Mouse (Mus musculus) CD4-positive, CD25-positive, alpha-beta regulatory T cell, adult 2 months (primary cell): ENCODE results near the gene Ankle2.
A peak's percentile ranks its signal among the peaks of the same experiment; 100 is the strongest.

Experiments used
- DNase-seq: peaks from one replicate; pipeline ENCODE4 v3.0.0-alpha.2; 2012; ENCODE audit warnings: low read depth, low spot score

Gene Ankle2

DNA sequence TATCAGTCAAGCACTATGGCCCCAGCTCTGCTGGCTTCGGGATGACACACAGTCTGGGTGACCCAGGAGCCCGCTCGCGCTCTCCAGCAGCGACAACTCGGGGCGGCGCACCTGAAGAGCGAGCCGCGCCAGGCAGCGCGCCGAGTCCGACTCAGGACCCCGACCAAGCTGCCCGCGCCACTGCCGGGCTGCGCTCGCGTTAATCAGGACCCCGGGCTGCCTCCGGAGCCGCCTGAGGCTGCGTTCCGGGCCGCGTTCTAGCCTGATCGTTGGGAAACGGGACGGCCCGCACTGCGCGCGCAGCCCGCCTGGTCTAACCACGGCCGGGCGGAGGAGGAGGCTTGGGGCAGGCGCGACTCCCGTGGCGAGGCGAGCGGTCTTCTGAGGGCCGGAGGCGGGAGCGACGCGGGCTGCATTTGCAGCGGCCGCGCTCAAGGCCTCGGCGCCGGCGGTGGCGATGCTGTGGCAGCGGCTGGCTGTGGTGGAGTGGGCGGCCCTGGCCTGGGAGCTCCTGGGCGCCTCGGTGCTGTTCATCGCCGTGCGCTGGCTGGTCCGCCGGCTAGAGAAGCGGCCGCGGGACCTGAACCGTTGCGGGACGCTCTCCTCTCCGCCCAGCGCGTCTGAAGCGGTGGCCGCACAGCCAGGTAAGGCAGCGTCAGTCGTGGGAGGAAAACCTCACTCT is at the start of gene Ankle2:
Gene Ankle2 (plus strand): TSS at position 225 of the 682 bp plus-strand sequence.
- DNase-seq, result peak; percentile 95

DNA sequence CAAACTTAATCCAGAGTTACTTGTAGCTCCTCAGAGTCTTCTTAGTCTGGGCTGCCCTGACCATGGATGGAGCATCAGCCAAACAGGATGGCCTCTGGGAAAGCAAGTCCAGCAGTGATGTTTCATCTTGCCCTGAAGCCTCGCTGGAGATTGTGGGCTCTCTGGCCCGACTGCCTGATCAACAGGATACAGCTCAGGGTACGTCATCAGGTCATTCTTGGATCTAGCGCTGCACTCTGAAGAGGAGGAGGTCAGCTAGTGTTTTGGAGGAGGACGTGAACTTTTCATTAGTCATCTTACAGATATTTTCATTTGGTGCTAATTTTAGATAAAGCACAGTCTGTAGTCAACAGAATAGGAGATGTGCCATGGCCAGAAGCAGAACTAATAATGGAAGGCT is 49.1 kb upstream of the Ankle2 start:
- DNase-seq, result no peak

DNA sequence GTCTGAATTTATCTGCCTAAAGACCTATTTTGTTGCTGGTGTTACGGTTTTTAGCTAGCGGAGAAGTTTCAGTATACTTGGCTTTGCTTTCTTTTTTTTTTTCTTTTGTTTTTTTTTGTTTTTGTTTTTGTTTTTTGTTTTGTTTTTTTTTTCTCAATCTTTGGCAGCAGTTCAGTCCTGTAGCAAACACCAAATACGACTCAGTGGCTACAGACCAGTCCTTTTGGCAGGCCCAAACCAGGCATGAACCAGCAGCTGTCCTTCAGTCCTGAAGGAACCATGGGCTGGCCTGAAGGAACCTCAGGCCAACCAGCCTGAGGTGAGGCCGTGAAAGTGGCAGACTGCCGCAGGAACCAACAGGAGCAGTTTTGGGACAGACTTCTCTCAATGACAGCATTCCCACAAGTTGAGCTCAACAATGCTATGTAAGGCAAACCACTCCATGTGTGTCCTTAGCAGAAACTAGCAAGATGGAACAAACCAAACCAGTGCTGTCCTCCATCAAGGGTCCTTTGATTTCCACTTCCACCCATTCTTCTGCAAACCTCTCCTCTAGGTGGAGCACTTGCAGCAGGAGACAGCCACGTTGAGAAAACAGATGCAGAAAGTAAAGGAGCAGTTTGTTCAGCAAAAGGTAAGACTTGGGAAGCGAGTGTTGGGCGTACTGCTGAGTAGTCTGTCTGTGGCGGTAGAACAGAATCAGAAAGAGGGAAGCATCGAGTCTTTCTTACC is 27.5 kb upstream of the Ankle2 start:
- DNase-seq, result peak; percentile 39

DNA sequence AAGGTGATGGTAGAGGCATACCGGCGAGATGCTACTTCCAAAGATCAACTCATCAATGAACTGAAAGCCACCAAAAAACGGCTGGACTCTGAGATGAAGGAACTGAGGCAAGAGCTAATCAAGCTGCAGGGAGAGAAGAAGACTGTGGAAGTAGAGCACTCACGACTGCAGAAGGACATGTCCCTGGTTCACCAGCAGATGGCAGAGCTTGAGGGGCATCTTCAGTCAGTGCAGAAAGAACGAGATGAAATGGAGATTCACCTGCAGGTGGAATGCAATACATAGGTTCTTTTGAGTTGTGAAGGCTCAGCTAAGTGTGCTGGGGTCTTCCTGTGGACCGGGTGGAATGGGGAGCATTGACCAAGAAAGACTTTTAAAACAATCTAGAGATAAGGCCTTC is 26.0 kb upstream of the Ankle2 start:
- DNase-seq, result peak; percentile 39

DNA sequence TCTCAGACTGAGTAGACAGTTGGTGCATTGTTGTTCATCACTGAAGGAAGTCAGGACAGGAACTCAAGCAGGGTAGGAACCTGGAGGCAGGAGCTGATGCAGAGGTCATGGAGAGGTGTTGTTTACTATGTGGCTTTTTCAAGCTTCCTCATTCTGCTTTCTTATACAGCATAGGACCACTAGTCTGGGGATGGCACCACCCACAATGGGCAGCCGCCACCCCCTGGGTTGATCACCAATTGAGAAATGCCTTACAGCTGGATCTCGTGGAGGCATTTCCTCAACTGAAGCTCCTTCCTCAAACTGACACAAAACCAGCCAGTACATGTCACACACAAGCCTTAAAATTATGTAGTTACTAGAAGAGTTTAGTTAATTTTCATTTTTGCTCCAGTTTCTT is 19.5 kb upstream of the Ankle2 start:
- no peak for DNase-seq

DNA sequence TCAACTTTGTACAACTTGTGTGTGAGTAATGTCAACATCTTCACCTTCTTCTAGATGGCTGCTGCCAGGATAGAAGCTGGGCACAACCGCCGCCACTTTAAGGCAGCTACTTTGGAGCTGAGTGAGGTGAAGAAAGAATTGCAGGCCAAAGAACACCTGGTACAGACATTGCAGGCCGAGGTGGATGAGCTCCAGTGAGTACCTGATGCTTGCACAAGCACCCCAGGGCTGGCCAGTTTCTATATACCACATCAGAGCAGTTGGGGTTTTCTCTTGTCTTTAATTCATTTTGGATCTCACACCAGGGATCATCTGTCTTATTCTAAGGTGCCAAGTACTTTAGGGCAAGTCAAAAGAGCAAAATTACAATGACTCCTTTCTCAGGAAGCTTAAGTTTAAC is 14.0 kb upstream of the Ankle2 start:
- no peak for DNase-seq

DNA sequence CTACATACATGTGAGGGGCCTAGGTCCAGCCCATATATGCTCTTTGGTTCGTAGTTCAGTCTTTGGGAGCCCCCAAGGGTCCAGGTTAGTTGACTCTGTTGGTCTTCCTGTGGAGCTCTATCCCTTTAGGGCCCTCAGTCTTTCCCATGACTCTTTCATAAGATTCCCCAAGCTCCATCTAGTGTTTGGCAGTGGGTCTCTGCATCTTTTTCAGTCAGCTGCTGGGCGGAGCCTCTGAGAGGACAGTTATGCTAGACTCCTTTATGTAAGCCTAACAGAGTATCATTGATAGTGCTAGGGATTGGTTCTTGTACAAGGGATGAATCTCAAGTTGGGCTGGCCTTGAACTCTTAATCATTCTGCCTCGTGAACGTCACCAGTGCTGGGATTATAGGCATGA is 10.5 kb upstream of the Ankle2 start:
- no peak for DNase-seq

DNA sequence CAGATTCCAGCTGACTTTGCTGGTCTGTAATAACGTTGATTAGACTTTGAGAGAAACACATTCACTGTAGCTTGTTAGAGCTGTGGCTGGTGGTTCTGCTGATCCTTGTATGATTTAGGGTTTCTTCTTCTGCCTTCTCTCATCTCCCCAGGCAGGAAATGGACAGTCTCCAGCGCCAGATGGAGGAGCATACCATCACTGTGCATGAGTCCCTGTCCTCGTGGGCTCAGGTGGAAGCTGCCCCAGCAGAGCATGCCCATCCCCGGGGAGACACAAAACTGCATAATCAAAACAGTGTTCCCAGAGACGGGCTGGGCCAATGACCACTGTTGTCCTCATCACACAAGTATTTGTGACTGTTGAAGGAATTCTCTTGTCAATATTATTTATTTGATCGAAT is 8.0 kb upstream of the Ankle2 start:
- DNase-seq, result no peak

DNA sequence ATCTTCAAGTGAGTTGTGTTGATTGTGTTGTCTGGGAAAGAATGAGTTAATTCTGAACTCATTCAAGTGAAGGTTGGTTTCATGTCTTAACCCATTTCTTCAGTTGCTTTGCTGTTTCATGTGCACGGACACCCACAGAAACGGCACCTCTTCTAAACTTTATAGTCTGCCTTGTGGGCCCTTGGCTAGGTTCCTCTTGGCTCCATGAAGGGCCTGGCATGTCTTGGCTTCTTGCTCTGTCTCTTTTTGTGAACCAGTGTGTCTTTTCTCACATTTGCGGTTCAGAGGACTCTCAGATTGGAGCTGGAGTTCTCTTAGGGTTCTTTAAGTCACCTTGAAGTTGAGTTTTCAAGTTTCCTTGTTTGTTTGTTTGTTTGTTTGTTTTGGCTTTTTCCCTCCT is 5.7 kb upstream of the Ankle2 start:
- no peak for DNase-seq

DNA sequence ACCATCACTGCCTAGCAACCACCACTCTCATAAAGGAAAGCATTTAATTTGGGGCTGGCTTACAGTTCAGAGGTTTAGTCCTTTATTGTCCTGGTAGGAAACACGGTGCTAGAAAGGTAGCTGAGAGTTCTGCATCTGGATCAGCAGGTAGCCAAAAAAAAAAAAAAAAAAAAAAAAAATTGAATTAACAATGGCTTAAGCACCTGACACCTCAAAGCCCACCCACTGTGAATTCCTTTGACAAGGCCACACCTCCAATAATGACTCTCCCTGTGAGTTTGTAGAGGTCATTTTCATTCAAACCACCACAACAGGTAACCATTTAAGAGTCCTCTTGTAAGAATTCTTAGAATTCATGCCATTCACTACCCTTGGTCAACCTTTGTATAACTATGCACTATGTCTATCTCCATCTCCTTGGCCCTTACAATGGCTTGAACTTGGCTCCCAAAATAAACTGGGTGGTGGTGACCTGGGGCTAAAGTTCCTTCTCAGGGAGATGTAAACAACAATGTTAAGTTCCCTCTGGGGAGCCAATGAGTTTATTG is 3.4 kb upstream of the Ankle2 start:
- no peak for DNase-seq

DNA sequence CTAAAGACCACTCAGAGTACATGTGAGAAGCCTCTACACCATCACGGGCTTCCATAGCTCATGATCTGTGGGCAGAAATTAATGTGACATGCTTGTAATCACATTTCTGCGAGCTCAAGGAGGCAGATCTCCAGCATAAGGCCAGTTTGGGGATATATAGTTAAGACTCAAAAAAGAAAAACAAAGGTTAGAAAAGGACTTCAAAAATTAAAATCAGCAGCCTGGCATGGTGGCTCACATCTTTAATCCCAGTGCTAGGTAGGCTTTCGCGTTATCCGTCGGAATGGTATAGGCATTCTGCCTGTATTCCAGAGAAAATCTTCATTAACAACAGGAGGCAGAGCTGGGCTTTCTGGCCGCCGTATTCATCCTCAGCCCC is 414 bp upstream of the Ankle2 start:
- DNase-seq, result no peak

DNA sequence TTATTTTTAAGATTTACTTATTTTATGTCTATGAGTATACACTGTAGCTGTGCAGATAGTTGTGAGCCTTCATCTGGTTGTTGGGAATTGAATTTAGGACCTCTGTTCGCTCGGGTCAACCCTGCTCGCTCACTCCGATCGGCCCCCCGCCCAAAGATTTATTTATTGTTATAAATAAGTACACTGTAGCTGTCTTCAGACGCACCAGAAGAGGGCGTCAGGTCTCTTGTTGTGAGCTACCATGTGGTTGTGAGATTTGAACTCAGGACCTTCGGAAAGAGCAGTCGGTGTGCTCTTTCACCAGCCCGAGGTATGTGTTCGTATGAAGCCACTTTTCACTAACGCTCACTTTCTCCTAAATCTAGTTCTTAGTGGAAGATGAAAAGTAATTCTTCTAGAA is 834 bp downstream of the Ankle2 start:
- DNase-seq, result peak; percentile 42

DNA sequence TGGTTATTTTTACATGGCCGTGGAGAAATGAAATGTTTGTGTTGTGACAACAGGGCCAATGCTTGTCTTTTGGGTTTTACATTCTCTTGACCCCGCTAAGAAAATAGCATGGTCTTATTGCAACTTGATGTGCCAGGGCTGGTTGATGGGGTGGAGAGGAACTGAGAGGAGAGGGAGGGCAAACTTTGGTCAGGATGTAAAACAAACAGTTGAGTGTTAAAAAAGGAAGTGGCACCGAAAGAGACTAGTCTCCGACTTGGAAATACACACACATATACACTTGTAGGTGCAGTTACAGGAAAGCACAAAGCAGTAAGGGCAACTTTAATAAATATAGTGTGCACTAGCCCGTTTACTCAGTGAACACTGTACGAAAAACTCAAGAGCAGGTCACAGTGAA is 1.5 kb downstream of the Ankle2 start:
- DNase-seq, result no peak

DNA sequence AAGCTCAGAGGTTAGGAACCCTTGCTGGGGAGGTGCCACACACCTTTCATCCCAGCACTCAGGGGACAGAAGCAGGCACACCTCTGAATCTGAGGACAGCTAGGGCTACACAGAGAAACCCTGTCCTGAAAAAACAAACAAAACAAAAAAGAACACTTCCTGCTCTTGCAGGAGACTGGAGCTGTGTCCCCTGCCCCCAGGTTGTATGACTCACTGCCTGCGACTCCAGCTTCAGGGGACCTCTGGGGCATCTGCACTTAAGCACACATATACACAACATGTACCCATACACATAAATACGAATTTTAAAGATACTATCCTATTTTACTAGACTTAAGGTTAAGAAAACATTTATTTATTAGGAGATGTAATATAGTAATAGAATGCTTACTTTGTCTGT is 13.3 kb downstream of the Ankle2 start:
- no peak for DNase-seq

DNA sequence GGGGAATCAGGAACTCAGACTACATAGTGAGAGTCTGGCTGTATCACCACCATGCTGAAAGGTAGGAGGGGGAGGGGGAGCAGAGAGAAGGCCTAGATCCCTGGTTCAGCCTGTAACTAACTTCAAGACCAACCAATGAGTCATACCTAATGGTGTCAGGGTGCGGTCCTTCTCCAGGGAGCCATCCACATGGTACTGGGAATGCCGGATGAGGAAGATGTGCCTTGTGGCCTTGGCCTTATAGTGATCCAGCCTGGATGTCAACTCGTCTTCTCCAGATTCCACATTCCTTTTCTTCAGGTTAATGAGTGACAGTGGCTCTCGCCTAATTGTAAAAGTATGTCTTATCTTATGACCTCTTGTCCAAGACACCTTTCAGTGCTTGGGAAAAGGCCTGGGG is 36.1 kb downstream of the Ankle2 start:
- DNase-seq, result no peak

DNA sequence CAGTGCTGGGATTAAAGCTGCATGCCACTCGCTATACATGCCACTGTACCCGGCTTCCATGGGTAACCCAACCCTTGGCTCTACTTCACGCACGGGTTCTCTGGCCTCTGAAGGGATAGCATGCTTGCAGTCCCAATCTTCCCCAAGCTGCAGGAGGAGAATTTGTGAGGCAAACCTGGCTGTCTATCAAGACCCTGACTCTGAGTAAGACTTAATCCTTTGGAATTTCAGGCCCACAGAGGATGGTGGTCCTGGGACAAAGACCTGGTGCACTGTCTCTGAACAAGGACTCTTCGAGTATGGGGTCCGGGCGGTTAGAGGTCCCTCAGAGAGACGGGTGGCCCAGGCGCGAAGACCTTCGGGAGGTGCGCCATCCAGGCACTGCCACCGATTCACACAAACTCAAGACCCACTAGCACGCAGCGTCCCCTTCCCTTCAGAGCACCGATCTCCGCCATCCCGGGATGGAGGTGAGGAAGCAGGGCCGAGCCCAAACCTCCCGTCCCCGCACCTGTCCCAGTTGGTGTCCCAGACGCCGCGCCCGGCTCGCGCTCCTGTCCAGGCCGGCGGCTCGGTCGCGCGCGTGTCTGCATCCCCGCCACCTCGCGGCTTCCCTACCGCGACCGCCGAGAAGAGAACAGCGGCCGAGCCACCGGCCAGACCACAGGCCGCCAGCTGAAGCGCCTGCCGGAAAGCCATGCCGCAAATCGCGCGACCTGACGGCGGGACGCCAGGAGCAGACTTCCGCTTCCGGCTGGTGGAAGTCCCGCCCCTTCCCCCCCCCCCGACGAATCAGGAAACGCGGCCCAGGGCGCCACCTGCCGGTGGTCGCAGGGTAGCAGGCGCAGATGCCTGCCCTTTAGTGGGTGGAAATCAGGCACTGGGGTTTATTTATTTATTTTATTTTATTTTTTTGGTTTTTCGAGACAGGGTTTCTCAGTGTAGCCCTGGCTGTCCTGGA is 38.6 kb downstream of the Ankle2 start, which contains the start of gene Pgam5:
Gene Pgam5 (minus strand): TSS at position 773 of the 961 bp plus-strand sequence.
- DNase-seq, result peak; percentile 95

DNA sequence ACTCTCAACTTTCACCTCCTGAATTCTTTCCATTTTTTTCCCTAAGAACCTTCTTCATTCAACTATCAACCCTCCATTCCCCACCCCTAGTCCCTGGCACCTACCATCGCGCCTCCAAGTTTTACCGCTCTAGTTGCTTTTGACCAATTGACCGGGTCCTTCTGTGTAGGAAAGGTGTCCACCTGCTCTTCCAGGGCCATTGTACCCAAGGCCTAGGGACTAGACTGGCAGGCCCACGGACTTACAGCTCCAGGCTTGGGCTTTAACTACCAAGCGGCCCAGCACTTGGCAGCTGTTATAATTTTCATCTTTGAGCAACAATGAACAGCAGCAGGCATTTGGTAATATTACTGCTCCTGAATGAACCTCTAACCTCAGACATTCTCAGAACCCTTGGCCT is 39.4 kb downstream of the Ankle2 start:
- DNase-seq, result no peak

DNA sequence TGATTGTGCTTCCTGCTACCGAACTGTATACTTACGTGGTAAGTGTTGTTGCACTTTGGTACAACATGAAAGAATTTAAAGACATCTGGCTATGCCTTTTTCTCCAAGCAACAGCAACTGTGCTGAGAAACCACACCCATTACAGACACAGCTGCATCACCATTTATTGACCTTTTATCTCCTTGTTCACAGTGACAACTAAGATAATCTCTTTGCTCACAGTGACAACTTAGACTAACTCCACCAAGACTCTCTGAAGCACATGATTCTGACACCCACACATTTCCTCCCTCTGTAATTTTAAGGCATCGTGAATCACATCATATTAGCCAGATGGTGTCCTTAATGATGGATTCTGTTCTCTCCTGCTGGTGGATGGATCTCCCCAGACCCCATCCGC is 43.3 kb downstream of the Ankle2 start:
- peak; percentile 57 for DNase-seq

DNA sequence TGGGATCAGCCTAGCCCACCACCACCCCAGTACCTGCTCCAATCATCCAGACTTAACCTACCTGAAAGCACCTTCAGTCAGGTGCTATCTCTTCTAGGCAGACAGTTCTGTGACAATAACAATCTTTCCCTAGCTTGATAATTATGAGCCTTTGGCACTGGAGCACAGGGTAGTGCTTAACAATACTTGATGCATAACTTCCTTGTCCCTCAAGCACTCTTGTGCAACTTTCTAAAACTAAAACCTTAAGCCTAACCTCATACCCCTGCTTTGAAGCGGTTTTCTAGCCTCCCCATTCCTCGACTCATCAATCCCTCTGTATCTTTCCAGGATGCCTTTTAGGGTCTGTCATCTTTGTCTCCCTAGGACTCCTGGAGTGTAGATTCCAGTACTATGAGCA is 44.0 kb downstream of the Ankle2 start:
- DNase-seq, result no peak

DNA sequence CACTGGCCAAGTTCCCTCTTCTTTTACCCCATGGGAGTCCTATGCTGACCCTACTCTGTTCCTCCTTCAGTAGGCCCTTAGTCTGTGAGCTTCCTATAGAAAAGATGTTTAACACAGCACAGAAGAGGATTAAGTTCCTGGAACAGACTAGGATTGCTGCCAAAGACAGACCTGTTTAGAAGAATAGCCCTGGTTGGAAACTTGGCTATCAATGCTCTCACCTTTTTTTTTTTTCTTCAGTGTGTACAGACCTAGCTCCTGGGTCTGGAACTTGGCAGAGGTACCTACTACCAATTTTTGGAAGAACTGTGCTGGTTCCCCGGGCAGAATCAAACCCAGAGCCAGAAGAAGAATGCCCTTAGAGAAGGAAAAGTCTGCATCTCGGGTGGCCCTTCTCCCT is 45.6 kb downstream of the Ankle2 start:
- no peak for DNase-seq

DNA sequence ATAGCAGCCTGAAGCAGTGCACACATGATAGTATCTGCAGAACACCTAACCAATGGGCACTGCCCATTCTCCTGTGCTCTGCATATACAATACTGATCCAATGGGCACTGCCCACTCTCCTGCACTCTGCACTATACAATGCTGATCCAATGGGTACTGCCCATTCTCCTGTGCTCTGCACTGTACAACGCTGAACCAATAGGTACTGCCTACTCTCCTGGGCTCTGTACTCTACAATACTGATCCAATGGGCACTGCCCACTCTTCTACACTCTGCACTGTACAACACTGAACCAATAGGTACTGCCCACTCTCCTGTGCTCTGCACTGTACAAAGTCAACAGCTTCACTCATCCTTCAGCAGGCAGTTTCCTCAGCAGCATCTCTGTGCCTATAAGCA is 46.1 kb downstream of the Ankle2 start:
- DNase-seq, result no peak

DNA sequence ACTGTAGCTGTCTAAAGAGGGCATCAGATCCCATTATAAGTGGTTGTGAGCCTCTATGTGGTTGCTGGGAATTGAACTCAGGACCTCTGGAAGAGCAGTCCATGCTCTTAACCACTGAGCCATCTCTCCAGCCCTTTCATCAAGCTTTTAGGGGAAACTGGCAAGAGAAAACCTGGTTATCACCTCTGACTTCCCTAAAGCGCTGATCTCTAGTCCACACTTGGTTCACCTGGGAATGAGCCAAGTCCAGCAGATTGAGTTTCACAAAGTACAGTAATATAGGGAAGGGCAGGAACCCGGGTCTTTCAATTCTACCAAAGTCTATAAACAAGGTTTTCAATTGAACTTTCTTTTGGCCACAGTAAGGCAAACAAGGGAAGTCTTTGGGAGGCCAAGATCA is 51.2 kb downstream of the Ankle2 start:
- no peak for DNase-seq
